Mouse (Mus musculus) hindbrain, embryonic 14.5 days (tissue): ENCODE measurements around the gene Acp7. TPM values are rescaled to one million over a fixed set of nuclear protein-coding genes. Genes with fewer than 3 reads are reported as not detected.
A peak's percentile ranks its signal among the peaks of the same experiment; 100 is the strongest.

Source experiments
- ATAC-seq: fragments of 200-750 bp; cut with Nextera tagmentation; 2 replicates; pipeline ENCODE4 v1.8.0; 2017; ENCODE audit warnings: moderate number of reproducible peaks, mild to moderate bottlenecking, moderate TSS enrichment, moderate library complexity; ENCODE audit not compliant: low FRiP score
- DNase-seq: peaks from one replicate; pipeline ENCODE4 v3.0.0-alpha.2; 2015; ENCODE audit warnings: low spot score
- H3K27ac ChIP-seq: fragments of 300-500 bp; sonication (generic); 2 replicates; pipeline ENCODE4 v1.5.1; 2014; ENCODE audit warnings: mild to moderate bottlenecking, moderate library complexity
- H3K27me3 ChIP-seq: fragments of 300-500 bp; sonication (generic); 2 replicates; pipeline ENCODE4 v1.6.1; 2014; ENCODE audit warnings: mild to moderate bottlenecking, low read length, mixed read lengths; ENCODE audit not compliant: control insufficient read depth, insufficient read depth
- H3K36me3 ChIP-seq: fragments of 300-500 bp; sonication (generic); replicated peaks from 2 replicates; pipeline ENCODE4 v1.6.1; 2014; ENCODE audit not compliant: control insufficient read depth, insufficient read depth
- H3K4me1 ChIP-seq: fragments of 300-500 bp; sonication (generic); replicated peaks from 2 replicates; pipeline ENCODE4 v1.6.1; 2014; ENCODE audit warnings: antibody characterized with exemption, low read length, mixed read lengths; ENCODE audit not compliant: control insufficient read depth, insufficient read depth
- H3K4me2 ChIP-seq: fragments of 300-500 bp; sonication (generic); replicated peaks from 2 replicates; pipeline ENCODE4 v1.6.1; 2014; ENCODE audit warnings: mild to moderate bottlenecking, moderate library complexity
- H3K4me3 ChIP-seq: fragments of 300-500 bp; sonication (generic); replicated peaks from 2 replicates; pipeline ENCODE4 v1.5.1; 2014; ENCODE audit warnings: mild to moderate bottlenecking, low read length
- H3K9ac ChIP-seq: fragments of 300-500 bp; sonication (generic); 2 replicates; pipeline ENCODE4 v1.6.1; 2014
- H3K9me3 ChIP-seq: fragments of 300-500 bp; sonication (generic); 2 replicates; pipeline ENCODE4 v1.6.1; 2016; ENCODE audit warnings: low read length; ENCODE audit not compliant: control insufficient read depth
- WGBS: fragments of 180-500 bp; shearing (Covaris S2); extraction: QIAGEN DNeasy Blood & Tissue Kit; methylation state at CpG from one replicate; pipeline ENCODE4 v1.1.7; 2014; 5-methylcytosine and 5-hydroxymethylcytosine counted together
- polyA plus RNA-seq: library from polyadenylated mRNA; unstranded; fragments of >200 nt; fragmentation: Nextera tagmentation; extraction: Ambion mirVana; gene quantifications from 2 replicates; pipeline ENCODE4 v1.2.1, GENCODE M21; 2014

Acp7 gene
- polyA plus RNA-seq, 1 experiment from 2014 or later = 0.51 TPM

- WGBS = 86% methylated on average over 8 of the region's 8 CpGs
- H3K27ac ChIP-seq = no peak overlapping the region
These were observed 47.4 kb downstream of the Acp7 start for GRCm38 (mm10) chr7:28583570-28584344.

GRCm38 (mm10) chr7:28582841-28583240 is 48.3 kb downstream of the Acp7 start:
- H3K4me2 ChIP-seq = 0 out of 2 replicates have a peak overlapping the region, but pooled peaks have one; percentile 1
- WGBS = 76% methylated on average over 11 of the region's 11 CpGs
- peaks cover 11% of the 10 kb centered on the region; the same call in 1 of the 2 replicates for H3K4me1 ChIP-seq
- no peak for DNase-seq
- no peaks in the 10 kb centered on the region for H3K27me3 ChIP-seq
- H3K9ac ChIP-seq = no peak overlapping the region
- peak overlapping the region; percentile 34; the same call in 1 of the 2 replicates for H3K27ac ChIP-seq
- H3K4me3 ChIP-seq = no peak overlapping the region
- H3K36me3 ChIP-seq = no peaks in the 10 kb centered on the region
- no peaks in the 10 kb centered on the region for H3K9me3 ChIP-seq
- no peak for ATAC-seq

More at GRCm38 (mm10) chr7:28583570-28584344, 47.4 kb downstream of the Acp7 start:
- Histone ChIP-seq H3K4me3 (no peak overlapping the region), H3K9ac (no peak overlapping the region), H3K9me3 (no peaks in the 10 kb centered on the region), H3K36me3 (no peaks in the 10 kb centered on the region), H3K4me2 (no peak overlapping the region), H3K27me3 (no peaks in the 10 kb centered on the region), H3K4me1 (peaks cover 17% of the 10 kb centered on the region; the same call in 1 of the 2 replicates)
- ATAC-seq = no peak
- DNase-seq = no peak

GRCm38 (mm10) chr7:28581721-28582120 is 49.4 kb downstream of the Acp7 start:
- no peak for ATAC-seq
- H3K4me3 ChIP-seq = no peak overlapping the region
- no peak overlapping the region for H3K27ac ChIP-seq
- no peak for DNase-seq
- no peak overlapping the region for H3K9ac ChIP-seq
- H3K4me1 ChIP-seq = peaks cover 9% of the 10 kb centered on the region; the same call in 1 of the 2 replicates
- no peaks in the 10 kb centered on the region for H3K9me3 ChIP-seq
- H3K36me3 ChIP-seq = no peaks in the 10 kb centered on the region
- no peak overlapping the region for H3K4me2 ChIP-seq
- 88% methylated on average over 4 of the region's 4 CpGs for WGBS
- no peaks in the 10 kb centered on the region for H3K27me3 ChIP-seq

- H3K27me3 ChIP-seq = no peaks in the 10 kb centered on the region
- ATAC-seq (no peak), DNase-seq (no peak)
- H3K4me3 ChIP-seq = no peak overlapping the region
- no peak overlapping the region for H3K4me2 ChIP-seq
- WGBS = 70% methylated on average over 5 of the region's 5 CpGs
- H3K36me3 ChIP-seq = no peaks in the 10 kb centered on the region
- no peak overlapping the region for H3K9ac ChIP-seq
- peaks cover 6% of the 10 kb centered on the region; the same call in 1 of the 2 replicates for H3K4me1 ChIP-seq
- no peaks in the 10 kb centered on the region for H3K9me3 ChIP-seq
- no peak overlapping the region for H3K27ac ChIP-seq
These were observed 51.3 kb downstream of the Acp7 start for GRCm38 (mm10) chr7:28579826-28580225.

DNA sequence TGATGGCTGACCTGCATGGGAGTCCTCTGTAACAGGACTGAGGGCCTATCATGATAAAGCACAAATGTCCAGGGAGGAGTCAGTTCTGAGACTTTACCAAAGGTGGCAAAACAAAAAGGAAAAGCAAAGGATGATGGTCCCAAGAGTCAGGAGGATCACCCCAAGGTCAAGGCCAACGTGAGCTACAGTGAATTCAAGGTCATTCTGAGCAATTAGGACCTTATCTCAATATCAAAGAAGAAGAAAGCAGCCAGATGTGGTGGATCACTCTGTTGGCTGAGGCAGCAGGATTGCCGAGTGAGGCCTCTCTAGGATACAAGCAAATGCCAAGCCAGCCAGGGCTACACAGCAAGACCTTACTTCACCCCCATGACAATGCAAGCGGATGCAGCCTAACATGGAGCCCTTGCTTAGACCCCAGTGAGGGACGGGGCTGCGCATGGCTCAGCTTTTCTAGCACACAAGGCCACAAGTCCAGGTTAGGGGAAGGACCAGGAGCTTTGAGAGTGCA is 52.5 kb downstream of the Acp7 start:
- H3K4me1 ChIP-seq = peaks cover 5% of the 10 kb centered on the region; the same call in 1 of the 2 replicates
- no peak for DNase-seq
- H3K27me3 ChIP-seq = no peaks in the 10 kb centered on the region
- H3K9me3 ChIP-seq = no peaks in the 10 kb centered on the region
- H3K4me3 ChIP-seq = no peak overlapping the region
- ATAC-seq = no peak
- H3K9ac ChIP-seq = no peak overlapping the region
- H3K27ac ChIP-seq = no peak overlapping the region
- H3K36me3 ChIP-seq = no peaks in the 10 kb centered on the region
- WGBS = 83% methylated on average over 5 of the region's 5 CpGs
- H3K4me2 ChIP-seq = no peak overlapping the region

- H3K4me2 ChIP-seq = no peak overlapping the region
- H3K4me3 ChIP-seq = no peak overlapping the region
- H3K27me3 ChIP-seq = no peaks in the 10 kb centered on the region
- 88% methylated on average over 9 of the region's 9 CpGs for WGBS
- H3K27ac ChIP-seq = no peak overlapping the region
- no peaks in the 10 kb centered on the region for H3K36me3 ChIP-seq
- ATAC-seq = no peak
- DNase-seq = no peak
- peaks cover 5% of the 10 kb centered on the region; the same call in 1 of the 2 replicates for H3K4me1 ChIP-seq
- no peaks in the 10 kb centered on the region for H3K9me3 ChIP-seq
- no peak overlapping the region for H3K9ac ChIP-seq
These were observed 53.1 kb downstream of the Acp7 start for GRCm38 (mm10) chr7:28577826-28578542.

- no peak overlapping the region for H3K27ac ChIP-seq
- H3K4me2 ChIP-seq = no peak overlapping the region
- no peak overlapping the region for H3K4me3 ChIP-seq
- 81% methylated on average over 5 of the region's 5 CpGs for WGBS
- H3K9me3 ChIP-seq = no peaks in the 10 kb centered on the region
- H3K4me1 ChIP-seq = peaks cover 5% of the 10 kb centered on the region; the same call in 1 of the 2 replicates
- H3K36me3 ChIP-seq = no peaks in the 10 kb centered on the region
- no peak for DNase-seq
- H3K27me3 ChIP-seq = no peaks in the 10 kb centered on the region
- ATAC-seq = peak; percentile 34; the same call in 1 of the 2 replicates
- no peak overlapping the region for H3K9ac ChIP-seq
These were observed 54.7 kb downstream of the Acp7 start for GRCm38 (mm10) chr7:28576271-28576914.

GRCm38 (mm10) chr7:28575597-28575996 is 55.5 kb downstream of the Acp7 start:
- Histone ChIP-seq H3K9me3 (no peaks in the 10 kb centered on the region), H3K4me3 (no peak overlapping the region), H3K36me3 (no peaks in the 10 kb centered on the region), H3K4me2 (no peak overlapping the region), H3K27ac (no peak overlapping the region), H3K27me3 (no peaks in the 10 kb centered on the region), H3K9ac (no peak overlapping the region), H3K4me1 (peaks cover 5% of the 10 kb centered on the region; the same call in 1 of the 2 replicates)
- DNase-seq (no peak), ATAC-seq (no peak)
- 96% methylated on average over 11 of the region's 11 CpGs for WGBS

DNA sequence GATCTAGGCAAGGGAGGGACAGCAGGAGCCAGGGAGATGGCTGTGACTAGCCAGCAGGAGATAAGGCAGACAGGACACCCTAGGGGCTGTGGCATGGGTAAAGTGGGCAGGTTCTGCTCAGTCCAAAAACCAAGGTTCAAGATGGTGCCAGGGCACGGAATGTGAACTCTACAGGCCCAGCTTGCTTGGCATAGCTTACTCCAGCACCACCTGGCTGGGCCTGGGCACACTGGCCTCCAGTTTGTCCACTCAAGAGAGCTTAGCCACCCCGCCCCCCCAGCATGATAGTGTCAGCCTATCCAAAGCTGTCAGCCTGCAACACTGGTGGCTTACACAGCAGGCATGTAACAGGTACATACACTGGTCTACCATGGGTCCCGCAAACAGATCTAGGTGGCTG is 57.9 kb downstream of the Acp7 start:
- Histone ChIP-seq H3K4me1 (peaks cover 5% of the 10 kb centered on the region; the same call in 1 of the 2 replicates), H3K4me2 (no peak overlapping the region), H3K9ac (no peak overlapping the region), H3K27ac (no peak overlapping the region), H3K36me3 (peaks cover 5% of the 10 kb centered on the region; the same call in 1 of the 2 replicates), H3K9me3 (no peaks in the 10 kb centered on the region), H3K4me3 (no peak overlapping the region), H3K27me3 (no peaks in the 10 kb centered on the region)
- DNase-seq (peak; percentile 15), ATAC-seq (no peak)
- 97% methylated on average over 3 of the region's 3 CpGs for WGBS
